Mouse (Mus musculus) hindbrain, postnatal 0 days (tissue): ENCODE results near the gene Akirin1. TPM values are rescaled to one million over a fixed set of nuclear protein-coding genes. Genes with fewer than 3 reads are reported as not detected.

Experiments used
- ATAC-seq: fragments of 200-750 bp; cut with Nextera tagmentation; 2 replicates; pipeline ENCODE4 v1.8.0; 2017; ENCODE audit warnings: mild to moderate bottlenecking, moderate TSS enrichment, moderate library complexity
- DNase-seq: peaks from one replicate; pipeline ENCODE4 v3.0.0-alpha.2; 2015; ENCODE audit warnings: low spot score
- H3K27ac ChIP-seq: fragments of 300-500 bp; sonication (generic); 2 replicates; pipeline ENCODE4 v1.5.1; 2014; ENCODE audit warnings: mild to moderate bottlenecking
- H3K27me3 ChIP-seq: fragments of 300-500 bp; sonication (generic); 2 replicates; pipeline ENCODE4 v1.6.1; 2014; ENCODE audit warnings: low read length, mixed read lengths; ENCODE audit not compliant: insufficient read depth
- H3K36me3 ChIP-seq: fragments of 300-500 bp; sonication (generic); 2 replicates; pipeline ENCODE4 v1.6.1; 2014; ENCODE audit warnings: low read length, mixed read lengths; ENCODE audit not compliant: insufficient read depth
- H3K4me1 ChIP-seq: fragments of 300-500 bp; sonication (generic); 2 replicates; pipeline ENCODE4 v1.6.1; 2014; ENCODE audit warnings: antibody characterized with exemption, low read length, mixed read lengths; ENCODE audit not compliant: insufficient read depth
- H3K4me2 ChIP-seq: fragments of 300-500 bp; sonication (generic); 2 replicates; pipeline ENCODE4 v1.6.1; 2014; ENCODE audit warnings: low read depth, mild to moderate bottlenecking, low read length, moderate library complexity, mixed read lengths
- H3K4me3 ChIP-seq: fragments of 300-500 bp; sonication (generic); 2 replicates; pipeline ENCODE4 v1.5.1; 2014; ENCODE audit warnings: low read length
- H3K9ac ChIP-seq: fragments of 300-500 bp; sonication (generic); replicated peaks from 2 replicates; pipeline ENCODE4 v1.6.1; 2014; ENCODE audit warnings: mild to moderate bottlenecking, low read length, moderate library complexity, mixed read lengths
- H3K9me3 ChIP-seq: fragments of 300-500 bp; sonication (generic); 2 replicates; pipeline ENCODE4 v1.6.1; 2016; ENCODE audit warnings: low read length, mixed read lengths
- CTCF ChIP-seq: IDR thresholded peaks from 2 replicates; pipeline ENCODE4 v1.5.1; 2016; ENCODE audit warnings: antibody characterized with exemption, control low read depth, low read depth
- WGBS: fragments of 180-500 bp; shearing (Covaris S2); extraction: QIAGEN DNeasy Blood & Tissue Kit; methylation state at CpG from one replicate; pipeline ENCODE4 v1.1.7; 2014; 5-methylcytosine and 5-hydroxymethylcytosine counted together
- polyA plus RNA-seq: library from polyadenylated mRNA; unstranded; fragments of >200 nt; fragmentation: Nextera tagmentation; extraction: Ambion mirVana; gene quantifications from 2 replicates; pipeline ENCODE4 v1.2.1, GENCODE M21; 2015
- total RNA-seq: library from RNA; depleted of rRNA; stranded (reverse); fragments of >200 nt; gene quantifications from 2 replicates; pipeline ENCODE4 v1.2.3, GENCODE M21; 2014

Akirin1 gene
- total and polyA plus RNA-seq, 2 experiments from 2014 or later = 48.7 to 82.7 TPM

DNA sequence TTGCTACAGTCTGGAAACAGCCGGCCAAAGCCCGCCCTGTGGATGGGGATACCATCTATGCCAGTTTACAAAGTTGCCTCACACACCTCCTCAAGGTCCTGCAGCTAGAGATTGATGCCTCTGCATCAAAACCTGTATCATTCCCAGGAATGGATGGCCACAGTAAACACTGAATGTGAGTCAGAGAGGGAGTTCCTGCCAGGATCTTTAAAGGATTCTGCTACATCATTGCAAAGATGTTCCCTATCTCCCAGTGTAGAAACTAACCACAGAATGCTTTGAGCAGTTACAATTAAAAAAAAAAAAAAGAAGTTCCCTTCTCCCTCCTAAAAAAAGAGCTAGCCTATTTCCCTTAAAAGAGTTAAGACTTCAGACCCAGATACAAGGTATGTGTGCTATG, 44.8 kb downstream of the Akirin1 start:
- 91% methylated on average over 2 of the region's 2 CpGs for WGBS

DNA sequence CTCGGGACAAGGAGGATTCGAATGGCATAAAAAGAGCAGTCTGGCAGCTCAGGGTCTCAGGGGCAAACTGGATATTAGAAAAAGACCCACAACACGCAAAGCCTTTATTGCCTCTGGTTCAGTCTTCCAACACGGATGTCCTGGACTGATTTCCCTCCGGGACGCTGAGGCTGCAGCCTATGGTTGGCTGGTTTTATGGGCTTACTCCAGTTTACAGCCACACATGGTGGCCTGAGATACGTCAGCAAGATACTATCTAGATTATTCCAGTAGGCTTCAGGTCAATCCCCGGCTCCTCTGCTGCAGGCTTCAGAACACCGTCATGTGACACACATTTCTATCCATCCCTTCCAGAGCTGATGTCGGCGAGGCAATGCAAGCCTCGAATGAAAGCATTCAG, 56.8 kb downstream of the Akirin1 start:
- 82% methylated on average over 12 of the region's 12 CpGs for WGBS
- H3K4me3 ChIP-seq = no peak overlapping the region
- no peak for ATAC-seq
- H3K27ac ChIP-seq = no peak overlapping the region
- no peak for DNase-seq
- no peaks in the 10 kb centered on the region for H3K4me1 ChIP-seq
- no peak for TF ChIP-seq CTCF
- H3K36me3 ChIP-seq = no peaks in the 10 kb centered on the region
- H3K27me3 ChIP-seq = no peaks in the 10 kb centered on the region
- no peak overlapping the region for H3K4me2 ChIP-seq
- H3K9ac ChIP-seq = no peak overlapping the region
- no peaks in the 10 kb centered on the region for H3K9me3 ChIP-seq

More for the DNA sequence above, 44.8 kb downstream of the Akirin1 start:
- TF ChIP-seq CTCF = no peak
- no peaks in the 10 kb centered on the region for H3K4me1 ChIP-seq
- ATAC-seq (no peak), DNase-seq (no peak)
- no peaks in the 10 kb centered on the region for H3K27me3 ChIP-seq
- H3K9ac ChIP-seq = no peak overlapping the region
- no peak overlapping the region for H3K4me3 ChIP-seq
- no peak overlapping the region for H3K4me2 ChIP-seq
- no peaks in the 10 kb centered on the region for H3K36me3 ChIP-seq
- no peaks in the 10 kb centered on the region for H3K9me3 ChIP-seq
- H3K27ac ChIP-seq = no peak overlapping the region

DNA sequence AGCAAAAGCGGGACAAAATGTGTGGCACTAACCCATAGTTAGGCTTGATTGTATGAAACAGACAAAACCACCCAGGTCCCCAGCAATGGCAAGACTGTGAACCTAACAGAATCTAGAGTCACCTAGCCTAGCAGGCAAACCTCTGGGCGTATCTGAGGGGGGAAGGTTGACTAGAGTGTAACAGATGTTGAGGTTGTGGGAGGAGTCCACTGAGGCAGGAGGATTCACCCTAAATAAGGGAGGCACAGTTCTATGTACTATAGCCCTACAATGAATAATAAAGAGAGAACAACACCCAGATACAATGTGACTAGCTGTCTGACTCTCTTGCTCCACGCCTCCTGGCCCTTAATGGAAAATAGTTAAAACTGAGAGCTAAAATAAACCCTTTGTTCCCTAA, 58.1 kb downstream of the Akirin1 start:
- no peak overlapping the region for H3K4me3 ChIP-seq
- no peak overlapping the region for H3K9ac ChIP-seq
- no peaks in the 10 kb centered on the region for H3K36me3 ChIP-seq
- TF ChIP-seq CTCF = no peak
- ATAC-seq (no peak), DNase-seq (no peak)
- 89% methylated on average over 3 of the region's 3 CpGs for WGBS
- H3K4me2 ChIP-seq = no peak overlapping the region
- H3K27ac ChIP-seq = no peak overlapping the region
- no peaks in the 10 kb centered on the region for H3K27me3 ChIP-seq
- H3K9me3 ChIP-seq = no peaks in the 10 kb centered on the region
- no peaks in the 10 kb centered on the region for H3K4me1 ChIP-seq

DNA sequence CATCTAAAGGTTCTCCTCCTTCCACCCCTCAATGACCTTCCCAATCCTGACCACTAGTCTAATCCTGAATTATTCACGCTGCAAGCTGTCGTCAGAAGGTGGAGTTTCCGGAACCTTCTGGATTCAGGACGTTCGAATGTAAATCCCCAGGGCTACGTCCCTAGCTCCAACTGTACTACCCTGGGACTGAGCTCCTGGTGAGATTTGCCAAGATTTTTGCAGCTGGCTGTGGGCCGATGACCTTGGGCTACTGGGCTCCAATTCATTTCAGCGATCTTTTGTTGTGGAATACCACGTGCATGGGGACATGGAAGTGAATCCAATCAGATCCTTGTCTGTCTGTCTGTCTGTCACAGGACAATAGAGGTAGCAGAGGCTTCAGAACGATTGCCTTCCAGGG, 59.8 kb downstream of the Akirin1 start:
- H3K4me1 ChIP-seq = 0 out of 2 replicates have a peak, but pooled peaks cover 5% of the 10 kb centered on the region
- H3K27me3 ChIP-seq = no peaks in the 10 kb centered on the region
- no peak overlapping the region for H3K27ac ChIP-seq
- H3K4me3 ChIP-seq = no peak overlapping the region
- TF ChIP-seq CTCF = no peak
- H3K9ac ChIP-seq = no peak overlapping the region
- no peak overlapping the region for H3K4me2 ChIP-seq
- no peak for DNase-seq
- no peak for ATAC-seq
- no peaks in the 10 kb centered on the region for H3K9me3 ChIP-seq
- no peaks in the 10 kb centered on the region for H3K36me3 ChIP-seq
- WGBS = 80% methylated on average over 10 of the region's 10 CpGs

DNA sequence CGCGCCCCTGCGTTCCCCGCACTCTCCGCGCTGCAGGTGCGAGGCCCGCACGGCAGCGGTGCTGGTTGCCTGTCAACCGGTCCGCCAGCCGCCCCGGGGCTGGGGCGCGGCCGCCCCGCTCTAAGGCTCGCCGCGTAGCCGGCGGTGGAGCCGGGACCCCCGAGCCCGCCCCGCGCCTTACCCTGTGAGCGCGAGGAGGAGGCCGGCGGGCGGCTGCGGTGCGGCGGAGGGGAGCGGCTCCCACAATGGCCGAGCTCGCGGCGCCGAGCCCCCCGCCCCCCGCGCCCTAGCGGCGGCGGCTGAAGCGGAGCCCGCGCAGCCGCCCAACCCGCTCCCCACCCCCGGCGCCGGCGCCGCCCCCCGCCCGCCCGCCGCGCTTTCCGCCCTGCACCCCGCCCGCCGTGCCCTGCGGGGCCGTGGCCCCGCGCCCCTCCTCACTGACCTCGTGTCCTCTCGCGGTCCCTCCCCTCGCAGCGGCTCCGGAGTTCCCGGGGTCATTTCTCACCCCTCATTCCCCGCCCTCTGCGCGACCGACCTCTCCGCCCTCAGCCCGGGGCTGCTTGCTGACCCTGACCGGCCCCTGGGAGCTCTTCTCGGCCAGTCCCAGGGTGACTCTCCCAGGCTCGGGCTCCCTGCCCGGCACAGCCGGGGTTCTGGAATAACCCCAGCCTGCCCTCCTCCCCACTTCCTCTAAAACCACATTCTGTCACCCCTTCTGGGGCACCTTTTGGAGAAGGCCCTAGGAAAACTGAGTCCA, 62.9 kb downstream of the Akirin1 start:
- peak; percentile 61 for ATAC-seq
- H3K9ac ChIP-seq = peak overlapping the region; percentile 92
- no peaks in the 10 kb centered on the region for H3K9me3 ChIP-seq
- peak overlapping the region; percentile 85 for H3K4me3 ChIP-seq
- peak; percentile 76 for DNase-seq
- no peak for TF ChIP-seq CTCF
- no peaks in the 10 kb centered on the region for H3K27me3 ChIP-seq
- peak overlapping the region; percentile 91 for H3K4me2 ChIP-seq
- 0 out of 2 replicates have a peak, but pooled peaks cover 5% of the 10 kb centered on the region for H3K4me1 ChIP-seq
- no peaks in the 10 kb centered on the region; the same call in 1 of the 2 replicates for H3K36me3 ChIP-seq
- peak overlapping the region; percentile 92 for H3K27ac ChIP-seq
- WGBS = 2% methylated on average over 76 of the region's 89 CpGs

DNA sequence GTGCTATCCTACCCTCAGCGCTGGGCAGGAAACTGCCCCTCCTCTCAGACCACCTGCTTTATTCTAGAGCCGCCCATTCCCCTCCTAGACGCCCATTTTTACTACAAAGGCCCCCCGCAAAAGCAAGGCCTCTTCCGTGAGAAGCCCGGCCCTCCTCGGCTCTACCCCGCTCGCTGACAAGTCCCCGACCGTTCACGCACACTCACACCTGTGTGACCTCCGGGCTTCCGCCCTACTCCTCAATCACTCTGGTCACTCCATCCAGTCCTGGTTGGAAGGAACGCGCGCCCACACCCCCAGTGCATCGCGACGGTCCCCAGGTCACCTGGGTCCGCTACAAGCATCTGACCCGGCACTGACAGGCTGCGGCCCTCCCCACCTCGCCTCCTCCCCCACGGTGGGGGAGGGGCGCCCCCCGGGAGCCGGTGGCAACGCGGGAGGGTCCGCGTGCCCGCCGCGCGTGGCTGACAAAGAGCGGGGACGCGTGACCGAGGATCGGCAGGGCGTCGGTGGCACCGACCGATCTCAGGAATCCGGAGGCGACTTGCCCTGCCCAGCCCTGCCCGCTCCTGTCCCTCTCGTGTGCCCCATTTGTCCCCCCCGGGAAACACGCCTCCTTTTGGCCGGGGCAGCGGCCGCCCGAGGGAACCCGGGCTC, 63.6 kb downstream of the Akirin1 start:
- H3K9me3 ChIP-seq = no peaks in the 10 kb centered on the region
- 1% methylated on average over 54 of the region's 56 CpGs for WGBS

More for the DNA sequence above, 63.6 kb downstream of the Akirin1 start:
- ATAC-seq (peak; percentile 63), DNase-seq (peak; percentile 60)
- Histone ChIP-seq H3K36me3 (no peaks in the 10 kb centered on the region; the same call in 1 of the 2 replicates), H3K4me2 (peak overlapping the region; percentile 91), H3K27ac (peak overlapping the region; percentile 92), H3K4me3 (peak overlapping the region; percentile 85), H3K4me1 (0 out of 2 replicates have a peak, but pooled peaks cover 5% of the 10 kb centered on the region), H3K9ac (peak overlapping the region; percentile 92), H3K27me3 (no peaks in the 10 kb centered on the region)
- TF ChIP-seq CTCF = no peak
